Mouse (Mus musculus): ENCODE measurements at regions not wholly inside any gene's neighbourhood (a gene's known extent, or its start where the extent isn't known, plus 50 kb on each side); places are given as distances from the start of the nearest gene placed in this dataset.

- DNase-seq, result no peak
Observed at GRCm38 (mm10) chr1:91685031-91685430, 116.2 kb upstream of the Twist2 start.

- DNase-seq, result no peak
Observed at GRCm38 (mm10) chr1:91685789-91686188, 115.5 kb upstream of the Twist2 start.

- no peak for DNase-seq
Observed at GRCm38 (mm10) chr1:91691601-91692000, 109.7 kb upstream of the Twist2 start.

- no peak for DNase-seq
Observed at GRCm38 (mm10) chr1:91692709-91693460, 108.4 kb upstream of the Twist2 start.

- no peak for DNase-seq
Observed at GRCm38 (mm10) chr1:91697053-91697452, 104.2 kb upstream of the Twist2 start.

- no peak for DNase-seq
Observed at GRCm38 (mm10) chr1:91701475-91701874, 99.8 kb upstream of the Twist2 start.

- no peak for DNase-seq
Observed at GRCm38 (mm10) chr1:91702021-91702420, 99.2 kb upstream of the Twist2 start.

- no peak for DNase-seq
Observed at GRCm38 (mm10) chr1:91702737-91703136, 98.5 kb upstream of the Twist2 start.

GRCm38 (mm10) chr1:91705451-91705850, 95.8 kb upstream of the Twist2 start:
- peak; percentile 13 for DNase-seq

- DNase-seq, result peak; percentile 3
Observed at GRCm38 (mm10) chr1:91708550-91709243, 92.6 kb upstream of the Twist2 start.

GRCm38 (mm10) chr1:91709244-91709600, 92.0 kb upstream of the Twist2 start:
- DNase-seq, result peak; percentile 2

GRCm38 (mm10) chr1:91713131-91713530, 88.1 kb upstream of the Twist2 start:
- DNase-seq, result no peak

- DNase-seq, result no peak
Observed at GRCm38 (mm10) chr1:91714266-91714665, 87.0 kb upstream of the Twist2 start.

- DNase-seq, result no peak
Observed at GRCm38 (mm10) chr1:91715341-91715740, 85.9 kb upstream of the Twist2 start.

GRCm38 (mm10) chr1:91715791-91716190, 85.5 kb upstream of the Twist2 start:
- DNase-seq, result no peak

GRCm38 (mm10) chr1:91716836-91717235, 84.4 kb upstream of the Twist2 start:
- DNase-seq, result peak; percentile 1

- DNase-seq, result peak; percentile 1
Observed at GRCm38 (mm10) chr1:91717961-91718360, 83.3 kb upstream of the Twist2 start.

- DNase-seq, result no peak
Observed at GRCm38 (mm10) chr1:91729246-91729645, 72.0 kb upstream of the Twist2 start.

- no peak for DNase-seq
Observed at GRCm38 (mm10) chr1:91730281-91730680, 71.0 kb upstream of the Twist2 start.

GRCm38 (mm10) chr1:91731703-91732102, 69.6 kb upstream of the Twist2 start:
- no peak for DNase-seq

- no peak for DNase-seq
Observed at GRCm38 (mm10) chr1:91732461-91732861, 68.8 kb upstream of the Twist2 start.

GRCm38 (mm10) chr1:91734731-91735130, 66.5 kb upstream of the Twist2 start:
- DNase-seq, result no peak

GRCm38 (mm10) chr1:91735436-91735835, 65.8 kb upstream of the Twist2 start:
- DNase-seq, result no peak

GRCm38 (mm10) chr1:91740661-91741060, 60.6 kb upstream of the Twist2 start:
- DNase-seq, result no peak

GRCm38 (mm10) chr1:91742031-91742430, 59.2 kb upstream of the Twist2 start:
- no peak for DNase-seq
